Mouse (Mus musculus) heart, adult 2 months (tissue): ENCODE data around the gene Cfap20.

Source experiments
- CTCF ChIP-seq: fragments of 200-600 bp; IDR thresholded peaks from 2 replicates; pipeline ENCODE4 v1.8.1; 2022; ENCODE audit warnings: antibody characterized with exemption, mild to moderate bottlenecking, moderate library complexity
- EP300 ChIP-seq: fragments of 200-500 bp; IDR thresholded peaks from 2 replicates; pipeline ENCODE4 v1.6.1; 2011; ENCODE audit warnings: low read depth, low read length, control low read depth; ENCODE audit not compliant: insufficient read depth
- POLR2A ChIP-seq: fragments of 200-500 bp; IDR thresholded peaks from 2 replicates; pipeline ENCODE4 v1.6.1; 2011; ENCODE audit warnings: mild to moderate bottlenecking, low read depth, low read length, control low read depth; ENCODE audit not compliant: insufficient read depth

DNA sequence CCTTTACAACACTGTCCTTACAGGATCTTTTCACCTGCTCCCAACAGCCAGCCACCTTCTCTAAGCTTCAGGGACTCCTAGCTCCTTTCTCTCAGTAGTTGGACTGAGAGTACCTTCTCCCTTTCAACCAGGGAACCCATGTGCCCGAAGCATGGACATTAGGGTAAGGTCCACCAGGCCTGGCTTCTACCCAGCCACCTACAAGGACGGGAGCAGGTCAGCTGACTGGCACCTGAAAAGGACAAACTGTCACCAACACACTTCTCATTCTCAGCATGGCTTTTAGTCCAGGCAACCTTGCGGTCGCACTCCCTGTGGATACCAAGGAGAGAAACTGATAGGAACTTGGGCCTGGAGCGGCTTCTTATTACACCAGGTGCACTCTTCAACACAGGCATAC lies 15.6 kb upstream of the Cfap20 start:
- no peak for TF ChIP-seq POLR2A
- no peak for TF ChIP-seq EP300
- TF ChIP-seq CTCF = no peak
